Comparison of ENCODE assay signal across 12 mouse cellular contexts in the genomic region with DNA sequence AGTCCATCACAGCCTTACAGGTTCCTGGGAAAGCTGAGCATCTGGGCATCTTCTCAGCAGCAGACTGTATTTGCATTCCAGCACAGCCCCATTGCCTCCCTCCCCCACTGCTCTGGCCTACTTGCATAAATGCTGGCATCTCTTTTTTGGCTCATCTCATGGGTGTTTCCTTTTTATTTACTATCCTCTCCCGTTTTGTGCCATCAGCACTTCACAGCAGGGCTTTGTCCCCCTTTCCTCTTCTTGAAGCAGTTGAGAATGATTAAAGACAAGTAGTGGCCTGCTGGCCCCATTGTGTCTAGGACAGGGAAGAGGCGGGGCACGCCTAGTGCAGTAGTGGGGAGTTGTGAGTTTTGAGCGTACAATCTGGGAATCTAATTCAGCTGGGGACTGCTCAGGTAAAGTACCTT.
A peak's percentile ranks its signal among the peaks of the same experiment; 100 is the strongest.
DNase-seq lines count a peak whose midpoint lies in the region; ATAC-seq lines count a peak whose summit lies in the region.
"Had no signal": no experiment of that assay in that cellular context is flagged by ENCODE, and none has a peak within 500 bp of the region (broad histone marks: within the 10 kb centered on the region; RNA-seq: fewer than 3 reads in every experiment).

No protein-coding gene starts in this region.

- peak; percentile 57 for DNase-seq in embryo, embryonic 10.5 days (ENCODE audit: low spot score)
- no peak for DNase-seq in kidney, adult 11 months
- DNase-seq: adrenal gland, postnatal 25 days; kidney, adult 9 months had no signal

- WGBS in forebrain, embryonic 13.5 days = 28% methylated on average over 4 of the region's 4 CpGs
- 20% methylated on average over 4 of the region's 4 CpGs for WGBS in forebrain, embryonic 12.5 days
- 13% methylated on average over 4 of the region's 4 CpGs for WGBS in hindbrain, embryonic 15.5 days
- WGBS in neural tube, embryonic 12.5 days = 11% methylated on average over 4 of the region's 4 CpGs

- no peak overlapping the region for H3K4me2 ChIP-seq in forebrain, embryonic 13.5 days
- no peak overlapping the region for H3K4me2 ChIP-seq in forebrain, embryonic 12.5 days
- 0 out of 2 replicates have a peak overlapping the region, but pooled peaks have one; percentile 3 for H3K4me2 ChIP-seq in hindbrain, embryonic 15.5 days
- no peak overlapping the region for H3K4me2 ChIP-seq in neural tube, embryonic 12.5 days (replicated peaks)
- H3K4me2 ChIP-seq: lung, embryonic 15.5 days had no signal

- H3K9me3 ChIP-seq in forebrain, embryonic 13.5 days (replicated peaks) = no peaks in the 10 kb centered on the region
- no peaks in the 10 kb centered on the region for H3K9me3 ChIP-seq in forebrain, embryonic 12.5 days
- H3K9me3 ChIP-seq in hindbrain, embryonic 15.5 days = no peaks in the 10 kb centered on the region
- no peaks in the 10 kb centered on the region for H3K9me3 ChIP-seq in neural tube, embryonic 12.5 days
- H3K9me3 ChIP-seq: lung, embryonic 15.5 days had no signal

- H3K27me3 ChIP-seq in forebrain, embryonic 13.5 days = no peaks in the 10 kb centered on the region
- H3K27me3 ChIP-seq in forebrain, embryonic 12.5 days = no peaks in the 10 kb centered on the region
- no peaks in the 10 kb centered on the region for H3K27me3 ChIP-seq in hindbrain, embryonic 15.5 days
- no peaks in the 10 kb centered on the region for H3K27me3 ChIP-seq in neural tube, embryonic 12.5 days (replicated peaks)
- H3K27me3 ChIP-seq: lung, embryonic 15.5 days had no signal

- no peaks in the 10 kb centered on the region for H3K36me3 ChIP-seq in forebrain, embryonic 13.5 days (ENCODE audit: poor library complexity, severe bottlenecking)
- no peaks in the 10 kb centered on the region for H3K36me3 ChIP-seq in forebrain, embryonic 12.5 days (replicated peaks)
- H3K36me3 ChIP-seq in hindbrain, embryonic 15.5 days = no peaks in the 10 kb centered on the region
- no peaks in the 10 kb centered on the region for H3K36me3 ChIP-seq in neural tube, embryonic 12.5 days
- H3K36me3 ChIP-seq: lung, embryonic 15.5 days had no signal

- no peak overlapping the region for H3K4me3 ChIP-seq in forebrain, embryonic 13.5 days
- H3K4me3 ChIP-seq in forebrain, embryonic 12.5 days (replicated peaks) = no peak overlapping the region
- H3K4me3 ChIP-seq in hindbrain, embryonic 15.5 days = no peak overlapping the region
- H3K4me3 ChIP-seq in neural tube, embryonic 12.5 days = no peak overlapping the region
- H3K4me3 ChIP-seq: erythroblast, embryonic 14.5 days; lung, embryonic 15.5 days had no signal

- peak; percentile 63 for ATAC-seq in forebrain, embryonic 13.5 days
- no peak for ATAC-seq in forebrain, embryonic 12.5 days (ENCODE audit: low FRiP score)
- ATAC-seq in hindbrain, embryonic 15.5 days (ENCODE audit: low FRiP score, low read depth) = peak; percentile 74
- ATAC-seq in neural tube, embryonic 12.5 days (ENCODE audit: low FRiP score, low read depth) = peak; percentile 41; the same call in 1 of the 2 replicates
- ATAC-seq in erythroblast, adult 5-6 weeks (replicated peaks; ENCODE audit: low FRiP score, poor library complexity, severe bottlenecking) = no peak
- ATAC-seq in megakaryocyte-erythroid progenitor cell, adult 5-6 weeks (replicated peaks; ENCODE audit: low FRiP score, low TSS enrichment, poor library complexity, severe bottlenecking) = no peak

- no peak overlapping the region for H3K9ac ChIP-seq in forebrain, embryonic 13.5 days
- H3K9ac ChIP-seq in forebrain, embryonic 12.5 days = no peak overlapping the region
- no peak overlapping the region for H3K9ac ChIP-seq in hindbrain, embryonic 15.5 days
- no peak overlapping the region for H3K9ac ChIP-seq in neural tube, embryonic 12.5 days
- H3K9ac ChIP-seq: lung, embryonic 15.5 days had no signal

- H3K4me1 ChIP-seq in forebrain, embryonic 13.5 days = peaks cover 17% of the 10 kb centered on the region
- H3K4me1 ChIP-seq in forebrain, embryonic 12.5 days = peaks cover 13% of the 10 kb centered on the region
- H3K4me1 ChIP-seq in hindbrain, embryonic 15.5 days (replicated peaks) = peaks cover 45% of the 10 kb centered on the region
- H3K4me1 ChIP-seq in neural tube, embryonic 12.5 days = peaks cover 21% of the 10 kb centered on the region

- H3K27ac ChIP-seq in forebrain, embryonic 13.5 days = 0 out of 2 replicates have a peak overlapping the region, but pooled peaks have one; percentile 3
- H3K27ac ChIP-seq in forebrain, embryonic 12.5 days = no peak overlapping the region; the same call in 1 of the 2 replicates
- peak overlapping the region; percentile 71 for H3K27ac ChIP-seq in hindbrain, embryonic 15.5 days (replicated peaks)
- no peak overlapping the region for H3K27ac ChIP-seq in neural tube, embryonic 12.5 days
- H3K27ac ChIP-seq: lung, embryonic 15.5 days had no signal

Comparison
In these comparisons a context has a peak if more than half of its experiments do, and no peak if none do; other contexts are left out.
1. ATAC-seq: peak in forebrain, embryonic 13.5 days (single experiment), hindbrain, embryonic 15.5 days (single experiment) and neural tube, embryonic 12.5 days (single experiment); none in forebrain, embryonic 12.5 days (single experiment), erythroblast, adult 5-6 weeks (single experiment) and megakaryocyte-erythroid progenitor cell, adult 5-6 weeks (single experiment).
2. H3K27ac ChIP-seq: peak in forebrain, embryonic 13.5 days (single experiment) and hindbrain, embryonic 15.5 days (single experiment); none in forebrain, embryonic 12.5 days (single experiment) and neural tube, embryonic 12.5 days (single experiment).